Mouse (Mus musculus) liver, postnatal 0 days (tissue): ENCODE measurements around the gene Amer2.

Experiments used
- CTCF ChIP-seq: sonication (generic); IDR thresholded peaks from 2 replicates; pipeline ENCODE4 v1.5.1; 2016; ENCODE audit warnings: antibody characterized with exemption, low read depth
- EP300 ChIP-seq: IDR thresholded peaks from 2 replicates; pipeline ENCODE4 v1.6.1; 2016; ENCODE audit warnings: antibody characterized with exemption, low read depth, mild to moderate bottlenecking

DNA sequence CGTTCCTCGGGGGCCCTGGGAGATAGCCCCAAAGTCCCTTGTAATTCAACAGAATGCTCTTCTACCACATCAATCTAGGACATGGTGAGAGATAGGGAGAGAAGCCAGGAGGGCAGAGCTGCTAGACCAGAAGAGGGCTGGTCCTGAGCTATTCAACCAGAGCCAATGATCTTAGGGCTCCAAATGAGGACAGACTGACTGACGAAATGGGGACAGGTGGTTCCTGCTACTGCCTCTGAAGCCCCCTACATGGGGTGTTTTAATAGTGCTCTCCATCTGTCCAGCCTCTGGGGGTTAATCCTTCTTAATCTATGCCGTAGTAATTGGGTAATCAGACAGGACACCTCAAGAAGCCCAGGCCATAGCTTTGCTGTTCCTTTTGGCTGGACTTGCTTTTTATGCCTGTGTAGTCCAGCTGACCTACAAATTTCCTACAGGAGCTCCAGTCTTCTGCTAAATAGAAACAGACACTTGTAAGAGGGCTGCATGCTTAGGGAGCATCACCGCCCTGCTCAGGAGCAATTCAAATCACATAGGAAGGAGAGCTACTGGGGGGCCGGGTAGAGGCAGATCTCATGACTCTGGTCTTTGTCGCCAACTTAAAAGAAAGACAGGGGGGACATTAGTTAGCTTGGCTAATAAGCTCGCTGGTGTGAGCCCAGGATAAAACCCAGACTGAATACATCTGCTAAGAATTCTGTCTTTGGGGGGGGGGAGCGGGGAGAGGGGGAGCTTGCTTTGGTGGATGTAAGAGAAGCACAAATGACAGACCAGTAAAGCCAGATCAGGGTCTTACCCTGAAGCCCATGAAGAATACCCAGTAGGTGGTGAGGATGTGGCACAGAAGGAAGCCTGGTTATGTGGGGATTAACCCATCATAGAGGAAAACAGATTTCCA lies 4.0 kb upstream of the Amer2 start:
- TF ChIP-seq CTCF = no peak
- no peak for TF ChIP-seq EP300
